Mouse (Mus musculus): ENCODE data around the gene Stk38. TPM values are rescaled to one million over a fixed set of nuclear protein-coding genes. Genes with fewer than 3 reads are reported as not detected.

The Stk38 gene
- total RNA-seq, 2 experiments from 2014 or later = 32.8 to 38.2 TPM

- no peak for DNase-seq (ENCODE audit: low spot score)
- intact Hi-C loops (cut with DNase I) = no loop called here
Observed at GRCm38 (mm10) chr17:28982591-28982990, 25.2 kb downstream of the Stk38 start.

DNA sequence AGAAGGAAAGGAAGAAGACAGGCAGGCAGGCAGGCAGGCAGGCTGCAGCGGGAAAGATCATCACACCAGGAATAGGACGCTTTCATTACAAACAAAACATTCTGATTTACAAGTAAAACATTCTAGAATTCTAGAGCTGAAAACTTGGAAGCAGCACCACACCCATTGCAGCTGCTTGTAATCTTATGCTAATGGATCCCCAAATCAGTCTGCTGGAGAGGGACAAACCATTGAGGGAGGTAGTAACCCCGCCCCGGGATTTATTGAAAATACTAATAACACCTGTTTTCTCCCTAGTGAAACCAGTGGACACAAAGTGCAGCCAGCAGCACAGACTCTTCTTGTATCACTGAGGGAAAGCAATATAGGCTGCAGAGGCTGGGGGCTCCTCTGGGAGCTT is 26.7 kb downstream of the Stk38 start:
- no peak for DNase-seq (ENCODE audit: low spot score)
- intact Hi-C loops (cut with DNase I) = no loop called here

DNA sequence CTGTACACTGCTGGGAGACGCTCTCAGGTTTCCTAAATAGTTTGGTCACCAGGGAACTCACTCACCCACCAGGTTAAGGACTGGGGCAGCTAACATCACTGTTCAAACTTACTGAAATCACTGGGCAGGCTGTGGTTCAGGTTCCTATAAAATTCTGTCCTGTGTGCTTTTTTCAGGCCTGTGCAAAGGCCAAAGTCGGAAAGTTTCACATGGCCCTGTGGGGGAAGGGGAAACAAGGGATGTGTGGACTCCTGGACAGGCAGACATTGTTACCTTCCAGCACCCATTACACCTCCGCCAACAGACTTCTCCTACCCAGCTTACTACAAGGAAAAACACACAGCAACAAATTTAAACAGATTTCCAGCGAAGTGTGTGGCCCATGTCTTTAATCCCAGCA is 28.7 kb downstream of the Stk38 start:
- intact Hi-C loops (cut with DNase I) = no loop called here
- no peak for DNase-seq (ENCODE audit: low spot score)

DNA sequence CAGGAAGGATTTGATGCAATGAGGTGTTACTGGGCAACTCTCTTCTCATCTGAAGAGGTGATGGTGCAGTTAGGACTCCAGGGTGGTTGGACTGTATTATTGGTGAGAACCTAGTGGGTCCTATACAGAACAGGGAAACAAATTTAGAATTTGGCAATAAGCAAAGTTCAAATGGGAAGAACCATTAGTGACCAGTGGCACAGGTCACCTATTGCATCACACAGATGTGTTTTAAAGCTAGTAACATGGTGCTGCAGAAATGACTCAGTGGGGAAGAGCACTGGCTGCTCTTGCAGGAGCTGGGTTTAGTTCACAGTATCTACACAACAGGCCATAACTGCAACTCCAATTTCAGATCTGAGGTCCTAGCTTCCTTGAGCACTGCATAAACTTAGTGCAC is 37.7 kb downstream of the Stk38 start:
- DNase-seq (ENCODE audit: low spot score) = no peak
- intact Hi-C loops (cut with DNase I) = no loop called here

GRCm38 (mm10) chr17:28967021-28967610 is 40.7 kb downstream of the Stk38 start:
- intact Hi-C loops (cut with DNase I) = no loop called here
- DNase-seq (ENCODE audit: low spot score) = no peak

DNA sequence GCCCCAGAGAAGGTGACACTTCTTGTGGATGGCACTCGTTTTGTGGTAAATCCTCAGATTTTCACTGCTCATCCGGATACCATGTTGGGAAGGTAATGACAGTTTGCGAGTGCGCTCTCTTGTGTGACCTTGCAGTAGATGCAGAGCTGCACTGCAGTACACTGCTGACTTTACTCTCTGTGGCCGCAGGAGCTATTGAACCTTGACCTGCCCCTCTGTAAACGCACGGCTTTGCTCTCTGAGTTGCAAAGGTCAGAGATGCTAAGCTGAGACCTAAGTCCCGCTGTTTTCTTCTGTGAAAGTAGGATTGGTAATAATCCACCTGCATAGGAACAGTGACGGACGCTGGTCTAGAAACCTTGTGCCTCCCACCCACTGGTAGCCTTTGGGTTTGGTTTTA is 46.2 kb downstream of the Stk38 start:
- intact Hi-C loops (cut with DNase I) = no loop called here
- no peak for DNase-seq (ENCODE audit: low spot score)

DNA sequence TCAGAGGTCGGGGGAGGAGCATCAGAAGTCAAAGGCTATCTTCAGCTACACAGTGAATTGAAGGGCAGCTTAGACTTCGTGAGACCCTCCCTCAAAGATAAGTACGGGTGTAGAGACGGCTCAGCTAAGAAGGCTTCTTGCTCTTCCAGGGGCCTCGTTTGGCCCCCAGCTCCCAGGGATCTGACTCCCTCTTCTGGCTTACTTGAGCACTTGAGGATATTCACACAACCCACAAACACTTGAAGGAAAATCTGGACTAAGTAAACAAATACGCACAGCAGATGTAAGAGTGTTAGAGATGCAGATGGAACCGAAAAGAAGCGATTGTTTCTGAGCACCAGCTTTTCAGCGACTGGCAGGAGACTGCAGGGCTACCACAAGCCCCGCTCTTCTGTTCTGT is 47.2 kb downstream of the Stk38 start:
- DNase-seq (ENCODE audit: low spot score) = no peak
- intact Hi-C loops (cut with DNase I) = no loop called here

GRCm38 (mm10) chr17:28954416-28954815 is 53.4 kb downstream of the Stk38 start:
- no peak for DNase-seq (ENCODE audit: low spot score)
- intact Hi-C loops (cut with DNase I) = no loop called here

GRCm38 (mm10) chr17:28953251-28953650 is 54.5 kb downstream of the Stk38 start:
- no peak for DNase-seq (ENCODE audit: low spot score)
- intact Hi-C loops (cut with DNase I) = loop anchor here (2.0 kb wide), 1 partner anchor 22 kb away; no protein-coding TSS in a partner anchor

DNA sequence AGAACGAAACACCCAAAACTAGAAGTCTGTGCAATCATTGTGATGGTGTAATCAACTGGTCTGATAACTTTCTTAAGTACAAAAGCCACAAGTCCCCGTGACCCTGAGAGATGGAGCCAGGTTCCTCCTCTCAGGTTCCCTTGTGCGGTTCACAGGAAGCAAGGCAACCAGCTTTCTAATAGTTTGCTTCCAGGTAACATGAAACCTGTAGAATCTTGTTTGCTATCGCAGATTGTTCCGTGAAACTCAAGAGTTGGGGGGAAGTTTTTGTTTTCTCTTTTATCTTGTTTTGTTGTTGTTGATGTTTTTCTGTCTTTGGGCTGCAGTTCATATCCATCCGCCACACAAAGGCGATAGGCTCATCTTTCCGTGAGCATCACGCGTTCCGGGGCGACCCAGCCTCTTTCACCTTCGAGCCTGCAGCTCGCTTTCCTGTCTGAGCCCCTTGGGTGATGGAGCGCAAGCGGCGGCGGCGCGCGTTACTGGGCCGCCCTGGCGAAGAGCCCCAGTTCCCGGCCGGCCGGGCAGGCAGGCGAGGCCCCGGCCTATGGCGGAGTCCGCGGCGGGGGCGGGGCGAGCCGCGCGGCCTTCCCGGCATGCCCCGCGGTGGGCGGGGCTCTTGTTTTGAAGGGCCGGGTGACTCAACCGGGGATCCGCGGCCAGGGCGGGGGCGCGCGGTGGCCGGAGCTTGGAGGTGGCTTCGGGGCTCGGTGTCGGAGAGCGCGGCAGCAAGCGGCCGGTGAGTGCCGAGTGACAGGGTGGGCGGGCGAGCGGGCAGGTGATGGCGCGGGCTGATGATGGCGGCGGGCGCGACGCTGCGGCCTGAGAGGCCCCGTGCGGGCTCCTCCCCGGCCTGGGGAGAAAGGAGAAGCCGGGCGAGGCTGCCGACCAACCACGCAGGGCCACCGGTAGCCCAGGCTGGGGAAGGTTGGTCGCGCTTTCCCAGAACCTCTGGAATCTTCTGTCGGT is 55.7 kb downstream of the Stk38 start, which contains the start of gene Kctd20:
Kctd20 (plus strand) TSS at position 120 of the 969 bp plus-strand sequence.
- DNase-seq (ENCODE audit: low spot score) = peak; percentile 92
- intact Hi-C loops (cut with DNase I) = loop anchor here (2.0 kb wide), 1 partner anchor 21 kb away; no protein-coding TSS in a partner anchor

- DNase-seq (ENCODE audit: low spot score) = no peak
- intact Hi-C loops (cut with DNase I) = no loop called here
Observed at GRCm38 (mm10) chr17:28950751-28951150, 57.0 kb downstream of the Stk38 start.

DNA sequence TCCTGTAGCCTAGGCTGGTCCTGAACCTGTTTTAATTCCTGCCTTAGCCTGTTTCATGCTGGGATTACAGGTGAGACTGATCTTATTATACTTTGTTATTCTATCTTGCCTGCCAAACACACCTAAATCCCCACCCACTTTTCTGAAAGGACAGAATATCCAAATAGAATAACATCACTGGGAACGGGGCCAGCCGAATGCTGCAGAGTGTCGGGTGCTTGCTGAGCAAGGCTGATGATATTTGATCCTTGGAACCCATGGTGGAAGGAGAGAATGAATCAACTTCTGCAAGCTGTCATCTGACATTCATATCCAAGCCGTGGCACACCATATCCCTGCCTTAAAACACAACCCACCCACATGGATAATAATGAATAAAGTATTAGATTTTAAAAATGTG is 59.1 kb downstream of the Stk38 start:
- intact Hi-C loops (cut with DNase I) = no loop called here

GRCm38 (mm10) chr17:28947011-28947939 is 60.5 kb downstream of the Stk38 start:
- DNase-seq (ENCODE audit: low spot score) = no peak
- intact Hi-C loops (cut with DNase I) = no loop called here

More for the DNA sequence above, 59.1 kb downstream of the Stk38 start:
- no peak for DNase-seq (ENCODE audit: low spot score)

DNA sequence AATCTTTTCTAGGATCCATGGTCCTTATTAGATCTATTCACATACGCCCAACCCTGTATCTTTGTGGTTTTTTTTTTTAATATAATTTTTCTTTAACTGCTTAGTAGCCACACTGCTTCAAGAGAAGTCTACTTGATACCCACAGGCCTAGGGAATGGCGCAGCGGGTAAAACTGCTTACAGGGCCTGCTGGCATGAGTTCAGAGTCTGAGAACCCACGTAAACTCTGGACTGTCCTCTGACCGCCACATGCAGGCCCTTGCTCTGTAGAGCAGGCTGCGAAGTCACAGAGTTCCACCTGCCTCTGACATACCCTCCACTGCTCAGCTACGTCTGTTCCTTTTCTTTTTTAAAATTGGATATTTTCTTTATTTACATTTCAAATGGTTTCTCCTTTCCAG is 63.3 kb downstream of the Stk38 start:
- intact Hi-C loops (cut with DNase I) = no loop called here

DNA sequence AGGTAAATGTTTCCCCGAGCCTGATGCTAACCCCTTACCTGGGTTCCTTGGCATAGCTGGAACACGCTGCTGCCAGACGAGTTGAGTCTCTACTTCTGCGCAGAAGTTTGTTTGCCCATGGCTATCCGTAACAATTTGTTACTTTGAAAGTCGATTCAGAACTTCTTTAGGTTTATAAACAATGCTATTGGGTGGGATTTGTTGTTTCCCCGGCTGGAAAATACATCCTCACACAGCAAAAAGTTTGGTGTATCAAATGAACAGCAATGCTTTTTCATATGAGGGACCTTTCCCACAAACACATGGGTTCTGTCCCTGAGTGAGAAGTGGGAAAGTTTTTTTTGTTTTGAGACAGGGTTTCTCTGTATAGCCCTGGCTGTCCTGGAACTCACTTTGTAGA is 64.1 kb downstream of the Stk38 start, which contains the start of gene Pxt1:
Pxt1 (minus strand) TSS at position 101 of the 400 bp plus-strand sequence.
- no peak for DNase-seq (ENCODE audit: low spot score)
- intact Hi-C loops (cut with DNase I) = no loop called here

More for the DNA sequence above, 63.3 kb downstream of the Stk38 start:
- no peak for DNase-seq (ENCODE audit: low spot score)

DNA sequence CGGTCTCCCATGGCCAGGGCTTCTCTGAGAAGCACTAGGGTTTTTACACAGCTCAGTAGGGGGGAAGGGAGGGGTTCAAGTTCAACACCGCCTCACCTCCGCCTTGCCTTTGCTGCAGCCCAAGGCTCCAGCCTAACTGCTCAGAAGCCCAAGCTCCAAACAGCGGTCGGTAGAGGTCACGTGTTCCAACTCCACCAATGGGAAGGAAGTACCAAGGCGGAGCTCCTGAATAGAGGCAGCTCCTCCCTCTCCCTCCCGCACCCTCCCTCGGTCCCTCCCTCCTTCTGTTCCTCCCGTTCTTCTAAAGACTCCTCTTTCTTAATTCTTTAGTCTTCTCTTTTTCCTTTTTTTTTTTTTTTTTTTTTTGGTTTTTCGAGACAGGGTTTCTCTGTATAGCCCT is 65.7 kb downstream of the Stk38 start:
- no peak for DNase-seq (ENCODE audit: low spot score)
- intact Hi-C loops (cut with DNase I) = no loop called here

DNA sequence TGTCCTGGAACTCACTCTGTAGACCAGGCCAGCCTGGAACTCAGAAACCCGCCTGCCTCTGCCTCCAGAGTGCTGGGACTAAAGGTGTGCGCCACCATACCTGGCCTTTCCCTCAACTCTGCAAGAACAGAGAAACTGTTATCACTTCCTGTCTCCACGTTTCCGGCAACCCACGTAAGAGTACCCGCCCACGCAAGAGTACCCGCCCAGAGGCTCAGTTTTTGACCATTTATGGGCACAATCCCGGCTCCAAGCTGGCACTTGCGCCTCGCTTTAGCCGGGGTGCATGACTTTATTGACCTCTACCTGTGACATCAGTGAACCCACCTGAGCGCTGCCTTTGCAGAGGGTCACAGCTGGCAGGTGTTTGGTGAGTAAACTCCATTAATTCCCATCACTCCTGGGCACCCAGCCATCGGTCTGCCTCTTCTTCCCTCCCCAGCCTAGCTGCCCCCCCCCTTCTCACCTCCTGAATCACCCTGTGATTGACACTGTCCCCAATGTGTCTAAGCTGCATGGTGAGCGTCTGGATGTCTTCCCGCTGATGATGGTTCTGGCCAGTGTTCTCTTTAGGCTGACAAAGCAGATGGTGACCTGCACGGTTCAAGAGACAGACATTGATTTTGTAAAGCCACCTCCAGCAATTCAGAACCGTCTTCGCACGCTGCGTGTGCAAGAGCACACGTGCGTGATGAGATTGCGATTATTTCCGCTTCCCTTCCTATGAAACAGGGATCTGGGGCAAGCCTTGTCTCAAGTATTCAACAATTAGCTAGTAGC is 66.8 kb downstream of the Stk38 start:
- DNase-seq (ENCODE audit: low spot score) = no peak
- intact Hi-C loops (cut with DNase I) = no loop called here

- intact Hi-C loops (cut with DNase I) = no loop called here
- DNase-seq (ENCODE audit: low spot score) = no peak
Observed at GRCm38 (mm10) chr17:28936622-28937345, 71.0 kb downstream of the Stk38 start.

- intact Hi-C loops (cut with DNase I) = no loop called here
- DNase-seq (ENCODE audit: low spot score) = no peak
Observed at GRCm38 (mm10) chr17:28936133-28936532, 71.7 kb downstream of the Stk38 start.

Data from heart, postnatal 25 days (tissue).